Mouse (Mus musculus) kidney, adult 18-20 months (tissue): Measurements from ENCODE around the gene Mroh3.

Experiments
- DNase-seq: peaks from one replicate; pipeline ENCODE4 v3.0.0; 2021

Mroh3 gene

GRCm38 (mm10) chr1:136228328-136229039 lies 15.9 kb upstream of the Mroh3 start:
- DNase-seq: peak; percentile 72

DNA sequence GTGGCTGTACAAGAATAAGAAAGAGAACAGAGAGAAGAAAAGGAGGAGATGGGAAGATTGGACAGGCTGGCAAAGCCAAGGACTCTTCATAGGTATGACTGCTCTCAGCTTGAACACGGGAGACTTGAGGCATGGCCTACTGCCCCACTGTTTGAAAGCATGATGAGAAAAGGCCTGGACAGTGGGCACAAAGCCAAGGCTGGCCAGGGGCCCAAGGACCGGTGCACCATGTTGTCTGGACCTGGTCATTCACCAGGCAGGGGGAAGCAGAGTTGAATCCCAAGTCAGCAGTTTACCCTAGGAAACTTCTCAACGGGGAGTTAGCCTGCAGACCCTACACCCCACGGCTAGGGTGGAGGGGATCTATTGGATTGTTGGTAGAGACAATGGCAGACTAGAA lies 15.2 kb upstream of the Mroh3 start:
- DNase-seq: peak; percentile 88

- no peak for DNase-seq
Observed at GRCm38 (mm10) chr1:136226626-136227025, 14.0 kb upstream of the Mroh3 start.

- DNase-seq: no peak
Observed at GRCm38 (mm10) chr1:136225846-136226245, 13.2 kb upstream of the Mroh3 start.

- no peak for DNase-seq
Observed at GRCm38 (mm10) chr1:136223758-136224342, 11.2 kb upstream of the Mroh3 start.

GRCm38 (mm10) chr1:136222386-136222785 lies 9.8 kb upstream of the Mroh3 start:
- no peak for DNase-seq

GRCm38 (mm10) chr1:136220037-136220871 lies 7.6 kb upstream of the Mroh3 start:
- no peak for DNase-seq

DNA sequence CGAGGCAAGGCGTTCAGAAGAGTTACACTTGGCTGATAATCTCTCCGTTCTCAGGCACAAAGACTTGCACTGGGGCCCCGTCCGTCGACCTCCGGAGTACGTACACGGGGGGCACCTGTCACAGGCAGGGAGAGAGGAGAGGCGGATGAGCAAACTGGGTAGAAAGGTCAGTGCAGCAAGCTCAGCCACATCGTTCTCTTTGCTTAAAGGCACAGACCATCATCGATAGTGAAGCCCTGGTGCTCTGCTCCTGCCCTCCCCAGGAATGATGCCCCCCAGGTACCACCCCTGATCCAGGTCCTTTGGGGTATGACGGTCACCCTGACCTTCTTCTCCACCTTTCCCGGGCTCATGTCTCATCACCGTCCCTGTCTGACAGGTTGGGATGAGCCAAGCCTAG lies 1.7 kb upstream of the Mroh3 start:
- DNase-seq: no peak

DNA sequence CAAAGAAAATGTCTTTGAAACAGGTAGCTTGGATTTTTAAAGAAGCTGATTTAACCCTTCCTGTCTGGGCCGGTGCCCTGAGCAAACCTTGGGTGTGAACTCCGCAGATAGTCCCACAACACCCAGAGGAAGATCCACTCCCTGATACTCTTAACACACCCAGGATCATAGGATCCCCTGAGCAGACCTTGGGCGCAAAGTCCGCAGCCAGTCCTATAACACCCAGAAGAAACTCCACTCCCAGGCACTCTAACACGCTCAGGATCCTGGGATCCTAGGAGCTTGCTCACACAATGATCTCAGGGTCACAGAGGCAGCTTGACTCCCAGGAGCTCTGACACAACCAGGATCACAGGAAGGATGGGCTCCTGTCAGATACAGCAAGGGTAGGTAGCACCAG lies 22.6 kb downstream of the Mroh3 start:
- DNase-seq: no peak

- no peak for DNase-seq
Observed at GRCm38 (mm10) chr1:136179511-136180001, 33.1 kb downstream of the Mroh3 start.

DNA sequence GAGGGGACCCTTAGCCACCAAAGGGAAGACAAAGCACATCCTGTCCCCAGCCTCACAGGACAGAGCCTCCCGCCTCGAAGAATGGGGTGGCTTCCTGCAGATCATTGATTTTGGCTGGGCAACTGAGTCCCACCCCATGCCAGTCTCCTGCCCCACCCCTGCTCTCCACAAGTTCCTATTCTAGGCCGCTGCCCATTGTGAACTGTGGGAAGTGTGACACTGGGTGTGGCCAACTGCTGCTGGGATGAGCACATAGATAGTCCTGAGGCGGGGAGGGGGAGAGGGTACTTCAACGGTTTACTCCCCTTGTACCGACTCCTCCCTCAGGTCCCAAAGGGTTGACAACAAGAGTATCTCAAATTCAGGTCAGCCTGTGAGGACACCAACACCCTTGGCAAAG lies 33.9 kb downstream of the Mroh3 start:
- no peak for DNase-seq

DNA sequence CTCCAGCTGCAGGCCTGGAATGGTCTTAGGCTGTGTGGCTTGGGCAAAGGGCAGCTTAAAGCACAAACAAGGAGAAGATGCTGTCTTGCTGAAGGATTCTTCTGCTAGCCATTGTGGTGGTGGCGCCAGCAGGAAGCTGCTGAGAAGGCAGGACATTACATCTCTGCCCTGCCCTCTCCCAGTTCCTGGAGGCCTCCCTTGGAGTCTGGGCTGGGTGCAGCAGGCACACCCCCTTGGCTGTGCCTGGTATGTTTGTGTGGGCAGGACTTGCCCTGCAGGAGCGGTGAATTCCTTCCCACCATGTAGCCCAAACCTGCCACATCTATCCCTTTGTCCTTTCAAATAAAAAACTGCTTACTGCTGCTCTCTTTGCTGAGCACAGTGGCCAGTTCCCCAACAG lies 35.5 kb downstream of the Mroh3 start:
- no peak for DNase-seq

GRCm38 (mm10) chr1:136175183-136175582 lies 37.4 kb downstream of the Mroh3 start:
- DNase-seq: no peak

DNA sequence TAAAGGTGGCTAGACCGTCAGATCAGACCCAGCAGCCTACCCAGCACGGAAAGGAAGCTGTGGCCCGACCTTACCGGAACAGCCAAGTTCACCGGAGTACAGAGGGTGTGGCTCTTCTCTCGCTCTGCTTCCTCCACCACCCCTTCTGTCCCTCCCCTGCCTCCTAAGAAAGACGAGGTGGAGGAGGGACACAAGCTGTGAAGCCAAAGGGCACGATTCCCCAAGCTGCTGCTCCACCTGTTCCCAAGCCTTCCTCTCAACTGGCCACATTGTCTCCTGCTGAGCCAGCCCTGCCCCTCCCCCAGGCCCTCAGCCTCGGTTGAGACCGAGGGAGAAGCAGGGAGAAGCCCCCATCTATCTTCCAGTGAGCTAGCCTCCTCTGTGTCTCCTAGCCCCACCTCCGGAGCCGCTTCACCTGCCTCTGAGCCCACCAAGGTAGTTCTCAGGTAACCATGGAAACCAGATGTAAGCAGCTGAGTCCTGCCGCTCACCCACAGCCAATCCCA lies 38.5 kb downstream of the Mroh3 start:
- peak; percentile 23 for DNase-seq

DNA sequence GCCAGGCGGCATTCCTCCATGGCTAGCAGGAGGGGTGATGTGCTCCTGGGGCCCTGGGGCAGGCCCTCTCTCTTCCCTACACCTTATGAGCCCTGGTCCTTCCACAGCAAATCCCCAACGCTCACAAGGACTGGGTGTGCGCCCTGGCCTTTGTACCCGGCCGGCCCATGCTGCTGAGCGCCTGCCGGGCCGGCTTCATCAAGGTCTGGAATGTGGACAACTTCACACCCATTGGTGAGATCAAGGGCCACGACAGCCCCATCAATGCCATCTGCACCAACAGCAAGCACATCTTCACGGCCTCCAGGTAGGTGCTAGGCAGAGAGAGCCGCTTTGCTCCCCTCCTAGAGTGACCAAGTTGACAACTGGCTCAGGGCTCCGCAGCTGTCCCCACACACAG lies 39.9 kb downstream of the Mroh3 start:
- peak; percentile 52 for DNase-seq

DNA sequence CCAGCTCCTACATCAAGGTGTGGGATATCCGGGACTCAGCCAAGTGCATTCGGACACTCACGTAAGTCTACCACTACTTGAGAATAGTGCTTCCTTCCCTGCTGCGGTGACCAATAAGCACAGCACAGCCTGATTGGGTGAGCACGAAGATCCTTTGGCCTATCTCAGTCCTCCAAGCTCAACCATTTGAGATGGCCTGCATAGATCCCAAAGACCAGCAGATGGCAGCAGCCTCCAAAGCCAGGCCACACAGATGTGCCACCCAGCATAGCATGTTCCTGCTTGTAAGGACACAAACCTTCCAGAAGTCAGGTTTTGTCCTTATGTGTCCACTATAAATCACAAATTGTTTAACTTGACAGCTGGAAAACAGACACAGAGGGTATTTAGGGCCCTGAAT lies 42.5 kb downstream of the Mroh3 start:
- peak; percentile 78 for DNase-seq

- peak; percentile 38 for DNase-seq
Observed at GRCm38 (mm10) chr1:136167657-136168056, 45.0 kb downstream of the Mroh3 start.

- DNase-seq: no peak
Observed at GRCm38 (mm10) chr1:136165436-136165835, 47.2 kb downstream of the Mroh3 start.

DNA sequence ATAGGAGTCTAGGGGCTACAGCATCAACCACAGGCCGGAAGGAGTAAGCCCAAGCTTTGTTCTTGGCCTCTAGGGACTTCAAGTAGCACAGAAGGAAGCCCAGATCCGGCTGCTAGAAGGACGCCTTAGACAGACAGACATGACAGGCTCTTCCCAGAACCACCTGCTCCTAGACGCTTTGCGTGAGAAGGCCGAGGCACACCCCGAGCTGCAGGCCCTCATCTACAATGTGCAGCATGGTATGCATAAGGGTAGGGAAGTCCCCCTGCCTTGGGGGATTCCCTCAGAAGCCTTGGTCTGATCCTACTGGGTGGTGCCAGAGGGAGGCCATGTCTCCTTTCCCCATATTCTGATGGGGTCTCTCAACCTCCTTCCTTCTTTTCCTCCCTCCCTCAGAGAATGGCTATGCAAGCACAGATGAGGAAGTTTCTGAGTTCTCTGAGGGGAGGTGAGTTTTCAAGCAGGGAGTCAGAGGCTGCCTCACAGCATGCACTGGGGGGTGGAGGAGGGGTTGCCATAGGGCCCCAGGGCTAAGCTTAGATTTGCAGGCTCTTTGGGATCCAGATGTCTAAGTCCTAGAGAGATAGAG lies 51.2 kb downstream of the Mroh3 start:
- no peak for DNase-seq

DNA sequence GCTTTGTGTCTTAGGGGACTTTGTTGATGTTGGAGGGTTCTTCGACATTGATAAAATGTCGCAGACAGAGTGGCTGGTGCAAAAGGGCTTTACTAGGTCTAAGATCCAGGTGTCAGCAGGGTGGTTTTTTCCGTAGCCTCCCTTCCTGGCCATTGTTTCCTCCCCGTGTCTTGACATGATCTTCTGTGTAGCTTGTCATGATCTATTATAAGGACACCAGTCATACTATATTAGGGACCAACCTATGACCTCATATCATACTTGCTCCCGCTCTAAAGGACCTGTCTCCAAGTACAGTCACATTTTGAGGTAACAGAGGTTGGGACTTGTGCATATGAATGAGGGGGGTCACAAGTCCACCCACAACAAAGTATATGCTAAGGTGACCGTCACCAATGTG lies 51.7 kb downstream of the Mroh3 start:
- no peak for DNase-seq

GRCm38 (mm10) chr1:136160297-136160696 lies 52.3 kb downstream of the Mroh3 start:
- no peak for DNase-seq

DNA sequence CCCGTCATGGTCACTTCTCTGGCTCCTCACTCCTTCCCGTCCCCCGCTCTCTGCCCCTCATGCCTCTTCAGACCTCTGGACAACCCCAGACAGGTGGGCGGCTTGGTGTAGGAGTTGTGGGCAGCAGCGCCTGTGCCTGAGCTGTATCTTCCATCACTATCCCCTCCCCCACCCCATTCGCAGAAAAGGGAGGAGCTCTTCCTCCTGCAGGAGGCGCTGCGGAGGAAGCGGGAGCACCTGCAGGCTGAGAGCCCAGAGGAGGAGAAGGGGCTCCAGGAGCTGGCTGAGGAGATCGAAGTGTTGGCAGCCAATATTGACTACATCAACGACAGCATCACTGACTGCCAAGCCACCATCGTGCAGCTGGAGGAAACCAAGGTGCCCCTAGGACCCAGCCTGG lies 52.8 kb downstream of the Mroh3 start:
- no peak for DNase-seq

GRCm38 (mm10) chr1:136156951-136157350 lies 55.7 kb downstream of the Mroh3 start:
- DNase-seq: no peak
